ENCODE assay signal across 10 mouse cellular contexts in genomic region chr7:127183828-127184227, GRCm38 (mm10). TPM values are rescaled to one million over a fixed set of nuclear protein-coding genes. Genes with fewer than 3 reads are reported as not detected.
A peak's percentile ranks its signal among the peaks of the same experiment; 100 is the strongest.
DNase-seq lines count a peak whose midpoint lies in the region; ATAC-seq and TF ChIP-seq lines count a peak whose summit lies in the region.
"Had no signal": no experiment of that assay in that cellular context is flagged by ENCODE, and none has a peak within 500 bp of the region (broad histone marks: within the 10 kb centered on the region; RNA-seq: fewer than 3 reads in every experiment).

No protein-coding gene starts in this region.

- DNase-seq in kidney, postnatal 36 days: peak; percentile 27 to 59
- DNase-seq in kidney, postnatal 14 days: no peak
- no peak for DNase-seq in adrenal gland, postnatal 4 days (ENCODE audit: low spot score in 2 of 2)
- no peak for DNase-seq in adrenal gland, postnatal 25 days
- DNase-seq in midbrain, embryonic 11.5 days (ENCODE audit: low spot score, missing footprints): no peak
- DNase-seq: cerebellum, postnatal 25 days; gastrocnemius, postnatal 36 days had no signal

- H3K9ac ChIP-seq in ES-Bruce4 (ENCODE audit: low read depth, poor library complexity, severe bottlenecking): no peak overlapping the region
- no peak overlapping the region for H3K9ac ChIP-seq in midbrain, embryonic 11.5 days (ENCODE audit: low read length)

- H3K9me3 ChIP-seq in ES-Bruce4 (replicated peaks; ENCODE audit: control insufficient read depth, insufficient read depth, low read length, poor library complexity, severe bottlenecking): no peaks in the 10 kb centered on the region
- no peaks in the 10 kb centered on the region for H3K9me3 ChIP-seq in midbrain, embryonic 11.5 days (ENCODE audit: control insufficient read depth, low read length)

- H3K27ac ChIP-seq in ES-Bruce4 (ENCODE audit: insufficient read depth, low read length): no peak overlapping the region
- no peak overlapping the region for H3K27ac ChIP-seq in embryonic fibroblast, embryonic 13.5 days (ENCODE audit: insufficient read depth, low read length)
- no peak overlapping the region for H3K27ac ChIP-seq in midbrain, embryonic 11.5 days (ENCODE audit: low read depth, low read length)

- ATAC-seq in megakaryocyte progenitor cell, adult 5-6 weeks (replicated peaks; ENCODE audit: poor library complexity): peak; percentile 64
- ATAC-seq in midbrain, embryonic 11.5 days (ENCODE audit: low FRiP score): no peak

- peak; percentile 52; the same call in 1 of the 2 replicates for TF ChIP-seq EP300 in ES-Bruce4 (IDR thresholded peaks at IDR 0.05; ENCODE audit: insufficient read depth, low read depth, low read length)

- WGBS in midbrain, embryonic 11.5 days: 82% methylated on average over 6 of the region's 6 CpGs

- H3K36me3 ChIP-seq in ES-Bruce4 (ENCODE audit: control insufficient read depth, insufficient read depth, low read length, poor library complexity, severe bottlenecking): no peaks in the 10 kb centered on the region
- no peaks in the 10 kb centered on the region for H3K36me3 ChIP-seq in midbrain, embryonic 11.5 days (ENCODE audit: control insufficient read depth, insufficient read depth, low read length)

- peaks cover 2% of the 10 kb centered on the region for H3K4me1 ChIP-seq in ES-Bruce4 (ENCODE audit: control insufficient read depth, insufficient read depth, low read length)
- peaks cover 7% of the 10 kb centered on the region for H3K4me1 ChIP-seq in embryonic fibroblast, embryonic 13.5 days (ENCODE audit: control insufficient read depth, insufficient read depth, low read length)
- H3K4me1 ChIP-seq in midbrain, embryonic 11.5 days (ENCODE audit: control insufficient read depth, insufficient read depth, low read length): no peaks in the 10 kb centered on the region

- H3K4me3 ChIP-seq in ES-Bruce4 (ENCODE audit: low read depth, low read length): no peak overlapping the region
- H3K4me3 ChIP-seq in embryonic fibroblast, embryonic 13.5 days (ENCODE audit: insufficient read depth, low read length): no peak overlapping the region
- H3K4me3 ChIP-seq in midbrain, embryonic 11.5 days (ENCODE audit: low read depth, low read length): no peak overlapping the region

- peak; percentile 79 for TF ChIP-seq CTCF in ES-Bruce4 (IDR thresholded peaks at IDR 0.05; ENCODE audit: low read depth, low read length)
- TF ChIP-seq CTCF in embryonic fibroblast, embryonic 13.5 days (IDR thresholded peaks at IDR 0.05; ENCODE audit: borderline replicate concordance, insufficient read depth, low read length): peak; percentile 59; the same call in 1 of the 2 replicates

- H3K4me2 ChIP-seq in midbrain, embryonic 11.5 days: no peak overlapping the region

- no peak for TF ChIP-seq POLR2A in ES-Bruce4 (IDR thresholded peaks at IDR 0.05; ENCODE audit: insufficient read depth, low read length)
- TF ChIP-seq POLR2A in embryonic fibroblast, embryonic 13.5 days (IDR thresholded peaks at IDR 0.05; ENCODE audit: low read depth, low read length): no peak

- no peaks in the 10 kb centered on the region for H3K27me3 ChIP-seq in ES-Bruce4 (ENCODE audit: control insufficient read depth, insufficient read depth, low read length, poor library complexity, severe bottlenecking)
- H3K27me3 ChIP-seq in midbrain, embryonic 11.5 days (ENCODE audit: control insufficient read depth, insufficient read depth, low read length): no peaks in the 10 kb centered on the region

RNA-seq across cellular contexts. Expression of gene Cd2bp2, which starts 12.0 kb away (rescaled TPM):
- polyA plus RNA-seq in ES-Bruce4 (2011; ENCODE audit: insufficient read depth, insufficient read length, low read depth, missing spikeins): 98.6 and 120 TPM in 2 replicates
- polyA plus RNA-seq in embryonic fibroblast, embryonic 13.5 days (2011; ENCODE audit: insufficient read length, low read depth, missing spikeins): 66.3 and 74.3 TPM in 2 replicates
- total RNA-seq in megakaryocyte progenitor cell, adult 5-6 weeks (2015): 16.8 and 17.4 TPM in 2 replicates
- 56.0 and 65.7 TPM in 2 replicates for total RNA-seq in megakaryocyte progenitor cell, adult 5-6 weeks (2017)
- total RNA-seq in adrenal gland, postnatal 4 days (2021): 10 to 100 TPM; 77.6 to 84.4 TPM
- 53.5 and 65.9 TPM in 2 replicates for total RNA-seq in adrenal gland, postnatal 25 days (2021)
- 85.3 and 88.0 TPM in 2 replicates for polyA plus RNA-seq in midbrain, embryonic 11.5 days (2014; fragmentation: Nextera tagmentation; extraction: Ambion mirVana)

RNA-seq across cellular contexts. Expression of gene Tbc1d10b, which starts 24.4 kb away (rescaled TPM):
- polyA plus RNA-seq in ES-Bruce4 (2011; ENCODE audit: insufficient read depth, insufficient read length, low read depth, missing spikeins): 42.8 and 55.5 TPM in 2 replicates
- polyA plus RNA-seq in embryonic fibroblast, embryonic 13.5 days (2011; ENCODE audit: insufficient read length, low read depth, missing spikeins): 37.0 and 37.5 TPM in 2 replicates
- total RNA-seq in megakaryocyte progenitor cell, adult 5-6 weeks (2015): 12.8 and 13.8 TPM in 2 replicates
- total RNA-seq in megakaryocyte progenitor cell, adult 5-6 weeks (2017): 34.0 and 36.0 TPM in 2 replicates
- 10 to 100 TPM; 57.9 to 58.5 TPM for total RNA-seq in adrenal gland, postnatal 4 days (2021)
- 51.9 and 53.1 TPM in 2 replicates for total RNA-seq in adrenal gland, postnatal 25 days (2021)
- 16.9 and 19.3 TPM in 2 replicates for polyA plus RNA-seq in midbrain, embryonic 11.5 days (2014; fragmentation: Nextera tagmentation; extraction: Ambion mirVana)

RNA-seq across cellular contexts. Expression of gene Mylpf, which starts 24.9 kb away (rescaled TPM):
- polyA plus RNA-seq in ES-Bruce4 (2011; ENCODE audit: insufficient read depth, insufficient read length, low read depth, missing spikeins): 278 and 351 TPM in 2 replicates
- polyA plus RNA-seq in embryonic fibroblast, embryonic 13.5 days (2011; ENCODE audit: insufficient read length, low read depth, missing spikeins): 1.4 and 1.7 TPM in 2 replicates
- total RNA-seq in megakaryocyte progenitor cell, adult 5-6 weeks (2015): 7.8 and 10.6 TPM in 2 replicates
- total RNA-seq in megakaryocyte progenitor cell, adult 5-6 weeks (2017): 6.0 and 6.8 TPM in 2 replicates
- total RNA-seq in adrenal gland, postnatal 4 days (2021): 100 to 1,000 TPM; 268 to 794 TPM
- total RNA-seq in adrenal gland, postnatal 25 days (2021): 4.1 and 4.4 TPM in 2 replicates
- 11.7 and 13.2 TPM in 2 replicates for polyA plus RNA-seq in midbrain, embryonic 11.5 days (2014; fragmentation: Nextera tagmentation; extraction: Ambion mirVana)

RNA-seq across cellular contexts. Expression of gene Spn, which starts 46.2 kb away (rescaled TPM):
- polyA plus RNA-seq in ES-Bruce4 (2011; ENCODE audit: insufficient read depth, insufficient read length, low read depth, missing spikeins): 1.5 and 2.2 TPM in 2 replicates
- not detected in 2 replicates for polyA plus RNA-seq in embryonic fibroblast, embryonic 13.5 days (2011; ENCODE audit: insufficient read length, low read depth, missing spikeins)
- total RNA-seq in megakaryocyte progenitor cell, adult 5-6 weeks (2015): 86.0 and 93.4 TPM in 2 replicates
- total RNA-seq in megakaryocyte progenitor cell, adult 5-6 weeks (2017): 294 and 316 TPM in 2 replicates
- 1 to 10 TPM; 1.8 to 2.1 TPM for total RNA-seq in adrenal gland, postnatal 4 days (2021)
- total RNA-seq in adrenal gland, postnatal 25 days (2021): 0.55 and 1.0 TPM in 2 replicates
- polyA plus RNA-seq in midbrain, embryonic 11.5 days (2014; fragmentation: Nextera tagmentation; extraction: Ambion mirVana): 0.19 TPM in 1 of 2 replicates, not detected in the other

RNA-seq across cellular contexts. Expression of gene Zfp553, which starts 49.0 kb away (rescaled TPM):
- 52.1 and 57.0 TPM in 2 replicates for polyA plus RNA-seq in ES-Bruce4 (2011; ENCODE audit: insufficient read depth, insufficient read length, low read depth, missing spikeins)
- polyA plus RNA-seq in embryonic fibroblast, embryonic 13.5 days (2011; ENCODE audit: insufficient read length, low read depth, missing spikeins): 11.0 and 12.4 TPM in 2 replicates
- 6.5 and 9.0 TPM in 2 replicates for total RNA-seq in megakaryocyte progenitor cell, adult 5-6 weeks (2015)
- 13.8 and 15.4 TPM in 2 replicates for total RNA-seq in megakaryocyte progenitor cell, adult 5-6 weeks (2017)
- total RNA-seq in adrenal gland, postnatal 4 days (2021): 10 to 100 TPM; 18.3 to 19.3 TPM
- 14.7 and 15.2 TPM in 2 replicates for total RNA-seq in adrenal gland, postnatal 25 days (2021)
- 30.3 and 32.4 TPM in 2 replicates for polyA plus RNA-seq in midbrain, embryonic 11.5 days (2014; fragmentation: Nextera tagmentation; extraction: Ambion mirVana)

Comparison
In these comparisons a context has a peak if more than half of its experiments do, and no peak if none do; other contexts are left out.
1. DNase-seq: peak in kidney, postnatal 36 days (2 of 2); none in kidney, postnatal 14 days (single experiment), adrenal gland, postnatal 4 days (0 of 2), adrenal gland, postnatal 25 days (single experiment) and midbrain, embryonic 11.5 days (single experiment).
2. RNA of gene Mylpf, which starts 24.9 kb away (total RNA-seq): 268 to 794 TPM in adrenal gland, postnatal 4 days; 6.0 to 10.6 TPM in megakaryocyte progenitor cell, adult 5-6 weeks and 4.1 to 4.4 TPM in adrenal gland, postnatal 25 days; every median in the first group is over 10 times any median in the second.